Mouse (Mus musculus): ENCODE data around the gene Cpn1. TPM values are rescaled to one million over a fixed set of nuclear protein-coding genes. Genes with fewer than 3 reads are reported as not detected.
"Not testable (repeated sequence)": the region's sequence is repeated elsewhere in the genome, so short reads cannot be mapped to it uniquely, and the experiment has no call there.

The Cpn1 gene
- polyA plus RNA-seq, 1 experiment from 2014 or later, result not detected

DNA sequence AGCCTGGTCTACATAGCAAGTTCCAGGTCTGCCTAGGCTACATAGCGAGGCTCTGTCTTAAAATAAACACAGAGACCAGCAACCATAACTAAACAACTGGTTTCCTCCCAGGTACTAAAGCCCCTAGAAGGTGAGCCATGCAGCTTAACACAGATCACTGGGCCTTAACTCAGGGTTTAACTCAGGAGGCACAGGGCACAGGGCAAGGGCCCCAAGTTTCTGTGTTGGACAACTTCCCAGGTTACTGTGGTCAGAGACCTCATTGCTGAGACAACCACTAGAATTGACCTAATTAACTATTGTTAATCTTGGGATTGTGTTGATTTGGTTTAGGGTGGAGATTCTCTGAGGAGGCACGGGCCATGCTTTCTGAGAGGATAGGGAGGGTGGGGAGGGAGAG lies 19.9 kb downstream of the Cpn1 start:
- H3K4me3 ChIP-seq (ENCODE audit: inconsistent target), result no peak overlapping the region
- no peaks in the 10 kb centered on the region for H3K79me2 ChIP-seq (ENCODE audit: inconsistent target)
- no peaks in the 10 kb centered on the region for H3K36me3 ChIP-seq (ENCODE audit: inconsistent target)
- no peak overlapping the region for H3K27ac ChIP-seq
- WGBS (ENCODE audit: missing documents), result 100% methylated on average over 2 of the region's 2 CpGs

DNA sequence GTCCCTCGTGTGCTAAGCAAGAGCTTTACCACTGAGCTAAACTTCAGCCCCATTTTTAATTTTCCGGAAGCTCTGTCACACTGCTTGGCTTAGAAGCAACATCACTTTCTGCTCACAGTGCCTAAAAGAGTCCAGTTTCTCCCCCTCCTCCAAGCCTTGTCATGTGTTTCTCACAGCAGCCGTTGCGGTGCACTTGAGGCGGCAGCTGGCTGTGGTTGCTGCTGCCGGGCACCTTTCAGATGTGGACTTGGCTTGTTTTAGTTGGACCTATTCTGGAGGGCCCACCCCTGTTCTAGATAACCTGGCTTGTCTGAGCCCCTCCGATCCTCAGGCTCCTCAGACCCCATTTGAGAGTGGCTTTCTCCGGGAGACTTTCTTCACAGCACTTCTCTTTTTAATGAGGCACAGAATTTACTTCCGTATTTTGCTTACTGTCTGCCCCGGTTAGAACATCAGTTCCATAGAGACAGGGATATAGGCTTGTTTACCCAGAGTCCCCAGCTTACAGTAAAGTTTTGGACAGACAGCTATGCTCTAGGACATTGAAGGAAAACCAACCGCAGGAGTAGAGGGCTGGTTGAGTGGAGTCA lies 20.8 kb downstream of the Cpn1 start:
- Histone ChIP-seq H3K4me3 (ENCODE audit: inconsistent target) (no peak overlapping the region; the same call in 1 of the 2 replicates), H3K27ac (peak overlapping the region; percentile 85), H3K79me2 (ENCODE audit: inconsistent target) (no peaks in the 10 kb centered on the region), H3K36me3 (ENCODE audit: inconsistent target) (no peaks in the 10 kb centered on the region)
- 15% methylated on average over 11 of the region's 11 CpGs for WGBS (ENCODE audit: missing documents)

DNA sequence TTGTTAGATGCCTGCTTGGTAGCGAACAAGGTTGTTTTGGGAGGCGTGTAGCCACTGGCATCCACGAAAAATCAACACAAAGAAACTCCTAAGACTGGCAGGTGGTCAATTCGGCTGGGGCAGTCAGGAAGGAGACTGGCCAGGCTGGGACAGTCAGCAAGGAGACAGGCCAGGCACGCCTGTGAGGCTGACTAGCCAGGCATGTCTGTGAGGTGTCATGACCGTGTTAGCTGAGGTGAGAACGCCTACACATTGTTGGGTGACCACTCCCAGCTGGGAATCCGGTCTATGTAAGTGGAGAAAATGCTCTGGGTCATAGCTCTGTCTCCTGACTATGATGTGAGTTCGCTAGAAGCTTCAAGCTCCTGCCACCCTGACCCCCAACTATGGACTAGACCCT lies 23.6 kb downstream of the Cpn1 start:
- Histone ChIP-seq H3K79me2 (ENCODE audit: inconsistent target) (no peaks in the 10 kb centered on the region), H3K36me3 (ENCODE audit: inconsistent target) (no peaks in the 10 kb centered on the region), H3K4me3 (ENCODE audit: inconsistent target) (no peak overlapping the region), H3K27ac (no peak overlapping the region)
- 90% methylated on average over 9 of the region's 9 CpGs for WGBS (ENCODE audit: missing documents)

DNA sequence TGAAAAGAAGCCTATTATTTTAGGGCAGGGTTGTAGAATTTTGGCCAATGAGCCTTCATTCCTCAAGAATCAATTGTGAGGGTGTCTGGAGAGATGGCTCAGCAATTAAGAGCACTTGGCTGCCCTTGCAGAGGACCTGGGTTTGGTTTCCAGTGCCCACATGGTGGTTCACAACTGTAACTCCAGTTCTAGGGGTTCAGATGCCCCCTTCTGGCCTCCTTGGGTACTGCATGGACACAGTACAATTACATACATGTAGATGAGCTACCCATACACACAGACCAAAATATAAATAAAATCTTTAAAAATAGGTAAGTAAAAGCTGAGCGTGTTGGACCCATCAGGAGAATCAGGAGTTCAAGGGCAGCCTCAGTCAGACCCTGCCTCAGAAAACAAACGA lies 25.2 kb downstream of the Cpn1 start:
- H3K27ac ChIP-seq, result no peak overlapping the region
- 95% methylated on average over 2 of the region's 2 CpGs for WGBS (ENCODE audit: missing documents)
- no peaks in the 10 kb centered on the region for H3K79me2 ChIP-seq (ENCODE audit: inconsistent target)

DNA sequence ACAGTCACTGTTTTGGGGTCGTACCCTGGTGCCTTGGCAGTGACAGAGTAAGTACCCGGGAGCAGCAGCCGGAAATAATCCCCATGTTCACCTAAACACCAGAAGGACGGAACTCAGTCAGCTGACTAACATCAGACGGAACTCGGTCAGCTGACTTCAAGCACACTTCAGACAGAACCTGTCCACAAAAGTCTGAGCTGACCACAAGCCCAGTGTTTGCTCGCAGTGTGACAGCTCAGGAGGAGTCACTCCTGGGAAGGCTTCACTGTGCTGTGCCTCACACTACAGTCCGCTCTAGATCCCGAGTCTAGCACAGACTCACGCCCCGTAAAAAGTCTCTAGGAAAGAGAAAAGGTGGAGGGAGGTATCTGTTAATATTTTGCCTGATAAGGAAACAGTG lies 26.3 kb downstream of the Cpn1 start:
- 92% methylated on average over 11 of the region's 11 CpGs for WGBS (ENCODE audit: missing documents)

More for the DNA sequence above, 25.2 kb downstream of the Cpn1 start:
- no peak overlapping the region for H3K4me3 ChIP-seq (ENCODE audit: inconsistent target)
- H3K36me3 ChIP-seq (ENCODE audit: inconsistent target), result no peaks in the 10 kb centered on the region

DNA sequence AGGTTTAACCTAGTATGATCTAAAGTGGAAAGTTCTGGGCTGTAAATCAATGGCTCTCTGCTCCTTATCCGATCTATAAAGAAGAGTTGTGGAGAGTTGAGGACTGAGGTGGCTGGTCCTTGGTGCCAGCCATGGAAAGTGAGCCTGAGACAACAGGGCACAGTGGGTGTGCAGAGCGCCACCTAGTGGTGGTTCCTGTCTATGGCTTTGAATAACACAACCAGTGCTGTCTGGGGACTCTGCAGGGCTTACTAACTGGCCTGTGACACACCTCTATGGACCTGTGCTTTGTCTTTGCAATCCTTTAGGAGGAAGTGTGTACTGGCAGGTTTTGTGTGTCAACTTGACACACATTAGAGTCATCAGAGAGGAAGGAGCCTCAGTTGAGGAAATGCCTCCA lies 27.2 kb downstream of the Cpn1 start:
- WGBS (ENCODE audit: missing documents), result 19% methylated on average over 2 of the region's 2 CpGs
- no peak overlapping the region for H3K4me3 ChIP-seq (ENCODE audit: inconsistent target)
- H3K27ac ChIP-seq, result no peak overlapping the region

More for the DNA sequence above, 26.3 kb downstream of the Cpn1 start:
- Histone ChIP-seq H3K4me3 (ENCODE audit: inconsistent target) (no peak overlapping the region), H3K79me2 (ENCODE audit: inconsistent target) (no peaks in the 10 kb centered on the region), H3K36me3 (ENCODE audit: inconsistent target) (no peaks in the 10 kb centered on the region), H3K27ac (no peak overlapping the region)

GRCm38 (mm10) chr19:43957881-43958280 lies 28.5 kb downstream of the Cpn1 start:
- 93% methylated on average over 4 of the region's 4 CpGs for WGBS (ENCODE audit: missing documents)
- Histone ChIP-seq H3K79me2 (ENCODE audit: inconsistent target) (no peaks in the 10 kb centered on the region), H3K36me3 (ENCODE audit: inconsistent target) (no peaks in the 10 kb centered on the region), H3K4me3 (ENCODE audit: inconsistent target) (no peak overlapping the region), H3K27ac (no peak overlapping the region)

More for the DNA sequence above, 27.2 kb downstream of the Cpn1 start:
- Histone ChIP-seq H3K79me2 (ENCODE audit: inconsistent target) (no peaks in the 10 kb centered on the region), H3K36me3 (ENCODE audit: inconsistent target) (no peaks in the 10 kb centered on the region)

DNA sequence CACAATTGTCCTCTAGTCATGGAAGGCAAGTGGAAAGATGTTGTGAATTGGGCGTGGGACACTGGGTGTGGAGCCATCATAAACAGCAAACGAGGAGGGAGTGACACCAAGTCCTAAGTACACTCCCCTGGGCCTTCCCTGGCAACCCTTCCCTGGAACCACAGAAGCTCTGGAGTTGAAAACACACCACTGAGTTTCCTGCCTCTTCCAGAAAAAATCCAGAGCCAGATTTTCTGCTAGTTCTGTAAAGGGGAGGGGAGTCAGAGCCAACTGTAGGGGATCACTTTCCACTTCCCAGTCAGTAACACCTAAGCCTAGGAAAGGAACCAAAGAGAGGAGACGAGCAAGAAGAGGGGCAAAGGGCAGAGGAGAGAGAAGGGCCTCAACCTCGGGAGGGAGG lies 29.0 kb downstream of the Cpn1 start:
- Histone ChIP-seq H3K27ac (no peak overlapping the region), H3K36me3 (ENCODE audit: inconsistent target) (no peaks in the 10 kb centered on the region), H3K79me2 (ENCODE audit: inconsistent target) (no peaks in the 10 kb centered on the region), H3K4me3 (ENCODE audit: inconsistent target) (no peak overlapping the region)
- WGBS (ENCODE audit: missing documents), result 84% methylated on average over 4 of the region's 4 CpGs

- Histone ChIP-seq H3K27ac (no peak overlapping the region), H3K36me3 (ENCODE audit: inconsistent target) (no peaks in the 10 kb centered on the region), H3K79me2 (ENCODE audit: inconsistent target) (no peaks in the 10 kb centered on the region), H3K4me3 (ENCODE audit: inconsistent target) (no peak overlapping the region)
- WGBS (ENCODE audit: missing documents), result 60% methylated on average over 5 of the region's 5 CpGs
Observed at GRCm38 (mm10) chr19:43955266-43955665, 31.1 kb downstream of the Cpn1 start.

- WGBS (ENCODE audit: missing documents), result 44% methylated on average over 4 of the region's 4 CpGs
- no peaks in the 10 kb centered on the region for H3K36me3 ChIP-seq (ENCODE audit: inconsistent target)
- no peak overlapping the region for H3K4me3 ChIP-seq (ENCODE audit: inconsistent target)
- no peak overlapping the region for H3K27ac ChIP-seq
- H3K79me2 ChIP-seq (ENCODE audit: inconsistent target), result no peaks in the 10 kb centered on the region
Observed at GRCm38 (mm10) chr19:43954864-43955263, 31.5 kb downstream of the Cpn1 start.

- H3K27ac ChIP-seq; H3K79me2 ChIP-seq (ENCODE audit: inconsistent target); H3K36me3 ChIP-seq (ENCODE audit: inconsistent target); H3K4me3 ChIP-seq (ENCODE audit: inconsistent target): not testable (repeated sequence)
- WGBS (ENCODE audit: missing documents), result 89% methylated on average over 1 of the region's 8 CpGs
Observed at GRCm38 (mm10) chr19:43952936-43953335, 33.4 kb downstream of the Cpn1 start.

GRCm38 (mm10) chr19:43949111-43949810 lies 37.1 kb downstream of the Cpn1 start:
- H3K36me3 ChIP-seq (ENCODE audit: inconsistent target), result no peaks in the 10 kb centered on the region
- 41% methylated on average over 10 of the region's 12 CpGs for WGBS (ENCODE audit: missing documents)
- H3K79me2 ChIP-seq (ENCODE audit: inconsistent target), result no peaks in the 10 kb centered on the region
- no peak overlapping the region for H3K27ac ChIP-seq
- H3K4me3 ChIP-seq (ENCODE audit: inconsistent target), result no peak overlapping the region

DNA sequence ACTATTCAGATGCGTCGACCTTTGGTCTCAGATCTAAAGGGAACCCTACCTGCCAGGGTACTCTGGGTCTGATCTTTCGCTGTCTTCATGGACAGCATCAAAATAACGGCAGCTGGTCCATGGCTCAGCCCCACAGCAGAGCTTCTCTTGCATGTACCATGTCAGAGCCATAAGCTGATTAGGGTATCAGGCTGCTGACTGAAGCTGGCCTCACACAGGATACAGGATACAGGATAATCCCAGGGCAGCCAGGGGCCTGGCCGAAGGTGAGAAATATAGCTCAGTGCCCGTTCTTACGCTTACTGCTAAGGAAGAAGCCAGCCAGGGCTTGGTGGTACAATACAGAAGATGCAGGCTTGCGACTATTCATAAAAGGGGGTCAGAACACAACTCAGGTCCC lies 41.8 kb downstream of the Cpn1 start:
- peaks cover under 1% of the 10 kb centered on the region; the same call in 1 of the 2 replicates for H3K79me2 ChIP-seq (ENCODE audit: inconsistent target)
- H3K27ac ChIP-seq, result no peak overlapping the region
- WGBS (ENCODE audit: missing documents), result 95% methylated on average over 8 of the region's 8 CpGs
- no peak overlapping the region for H3K4me3 ChIP-seq (ENCODE audit: inconsistent target)
- no peaks in the 10 kb centered on the region for H3K36me3 ChIP-seq (ENCODE audit: inconsistent target)

- Histone ChIP-seq H3K27ac (no peak overlapping the region), H3K36me3 (ENCODE audit: inconsistent target) (no peaks in the 10 kb centered on the region)
Observed at GRCm38 (mm10) chr19:43943076-43943475, 43.3 kb downstream of the Cpn1 start.

GRCm38 (mm10) chr19:43939769-43940689 lies 46.3 kb downstream of the Cpn1 start, which contains the start of gene Dnmbp:
Dnmbp (minus strand) TSS chr19:43940191.
- Histone ChIP-seq H3K4me3 (ENCODE audit: inconsistent target) (peak within 1 kb of the TSS; percentile 62), H3K79me2 (ENCODE audit: inconsistent target) (peaks cover 46% of the 10 kb centered on the region), H3K36me3 (ENCODE audit: inconsistent target) (no peaks in the 10 kb centered on the region), H3K27ac (0 out of 2 replicates have a peak within 1 kb of the TSS, but pooled peaks have one; percentile 4)
- WGBS (ENCODE audit: missing documents), result 4% methylated on average over 93 of the region's 94 CpGs

More at GRCm38 (mm10) chr19:43943076-43943475, 43.3 kb downstream of the Cpn1 start:
- Histone ChIP-seq H3K79me2 (ENCODE audit: inconsistent target) (peaks cover 15% of the 10 kb centered on the region), H3K4me3 (ENCODE audit: inconsistent target) (no peak overlapping the region)
- WGBS (ENCODE audit: missing documents), result 86% methylated on average over 14 of the region's 16 CpGs

All from macrophage (primary cell).